Mouse (Mus musculus): Measurements from ENCODE around the gene Pif1. TPM values are rescaled to one million over a fixed set of nuclear protein-coding genes. Genes with fewer than 3 reads are reported as not detected.

The Pif1 gene
- 16.4 and 18.0 TPM in 2 replicates for polyA plus RNA-seq (2014; fragmentation: Nextera tagmentation; extraction: Ambion mirVana)

DNA sequence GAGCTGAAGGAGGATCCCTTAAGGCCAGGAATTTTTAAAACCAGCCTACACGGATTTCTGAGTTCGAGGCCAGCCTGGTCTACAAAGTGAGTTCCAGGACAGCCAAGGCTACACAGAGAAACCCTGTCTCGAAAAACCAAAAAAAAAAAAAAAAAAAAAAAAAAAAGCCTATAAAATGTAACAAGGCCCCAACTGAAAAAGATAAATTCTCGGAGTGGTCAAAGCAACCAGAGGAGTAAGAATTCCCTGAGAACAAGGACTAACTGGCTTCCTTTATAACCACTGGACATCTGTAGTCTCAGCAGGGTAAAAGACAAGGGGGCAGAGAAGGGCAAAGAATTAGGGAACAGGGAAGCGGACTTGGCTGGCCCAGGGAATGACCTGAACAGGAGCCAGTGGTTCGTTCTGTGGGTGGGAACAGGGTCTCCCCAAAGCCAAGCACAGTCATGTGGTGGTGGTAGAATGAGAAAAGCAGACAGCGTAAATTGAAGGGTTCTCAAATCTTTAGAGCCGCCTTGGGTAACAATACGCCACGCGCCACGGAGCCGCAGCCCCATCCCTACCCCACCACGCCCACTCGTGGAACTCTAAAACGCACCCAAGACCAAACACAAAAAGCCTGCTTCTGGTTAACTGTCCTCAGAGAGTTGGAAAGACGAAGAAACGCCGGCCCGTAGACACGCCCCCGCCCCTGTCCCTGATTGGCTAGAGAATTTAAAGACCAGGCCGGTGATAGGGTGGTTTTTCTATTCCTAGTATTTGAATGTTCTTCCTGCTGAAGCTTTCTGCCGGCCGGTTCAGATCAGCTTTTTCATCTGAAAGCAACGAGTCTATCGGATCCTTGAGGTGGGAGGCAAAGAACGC is at the start of gene Pif1:
Pif1 (plus strand) TSS at position 755 of the 864 bp plus-strand sequence.
- H3K4me1 ChIP-seq (replicated peaks; ENCODE audit: control insufficient read depth, insufficient read depth, low read length), result peaks cover 17% of the 10 kb centered on the region
- DNase-seq (ENCODE audit: low spot score) (peak; percentile 88), ATAC-seq (replicated peaks; ENCODE audit: low FRiP score) (peak; percentile 83)
- H3K4me2 ChIP-seq, result peak within 1 kb of the TSS; percentile 81
- peaks cover 21% of the 10 kb centered on the region for H3K36me3 ChIP-seq (ENCODE audit: control insufficient read depth, insufficient read depth, low read length)
- H3K9me3 ChIP-seq (ENCODE audit: control insufficient read depth, low read length), result no peaks in the 10 kb centered on the region
- peak within 1 kb of the TSS; percentile 83 for H3K9ac ChIP-seq (ENCODE audit: low read depth, low read length)
- H3K4me3 ChIP-seq (ENCODE audit: low read depth, low read length), result peak within 1 kb of the TSS; percentile 64
- H3K27ac ChIP-seq (ENCODE audit: low read depth, low read length), result peak within 1 kb of the TSS; percentile 51
- WGBS, result 9% methylated on average over 28 of the region's 28 CpGs
- H3K27me3 ChIP-seq (replicated peaks; ENCODE audit: control insufficient read depth, insufficient read depth, low read length), result no peaks in the 10 kb centered on the region

GRCm38 (mm10) chr9:65537901-65538630 is 48.9 kb upstream of the Pif1 start:
- H3K4me1 ChIP-seq (replicated peaks; ENCODE audit: control insufficient read depth, insufficient read depth, low read length), result peaks cover 17% of the 10 kb centered on the region
- no peaks in the 10 kb centered on the region for H3K36me3 ChIP-seq (ENCODE audit: control insufficient read depth, insufficient read depth, low read length)
- DNase-seq (ENCODE audit: low spot score) (no peak), ATAC-seq (replicated peaks; ENCODE audit: low FRiP score) (no peak)
- 84% methylated on average over 8 of the region's 8 CpGs for WGBS
- no peak overlapping the region for H3K9ac ChIP-seq (ENCODE audit: low read depth, low read length)
- H3K27ac ChIP-seq (ENCODE audit: low read depth, low read length), result no peak overlapping the region
- H3K27me3 ChIP-seq (replicated peaks; ENCODE audit: control insufficient read depth, insufficient read depth, low read length), result no peaks in the 10 kb centered on the region
- H3K9me3 ChIP-seq (ENCODE audit: control insufficient read depth, low read length), result no peaks in the 10 kb centered on the region
- no peak overlapping the region for H3K4me3 ChIP-seq (ENCODE audit: low read depth, low read length)
- no peak overlapping the region for H3K4me2 ChIP-seq

GRCm38 (mm10) chr9:65539697-65540096 is 47.3 kb upstream of the Pif1 start:
- no peaks in the 10 kb centered on the region for H3K36me3 ChIP-seq (ENCODE audit: control insufficient read depth, insufficient read depth, low read length)
- 84% methylated on average over 9 of the region's 9 CpGs for WGBS
- H3K4me2 ChIP-seq, result no peak overlapping the region
- no peak overlapping the region for H3K9ac ChIP-seq (ENCODE audit: low read depth, low read length)
- H3K4me3 ChIP-seq (ENCODE audit: low read depth, low read length), result no peak overlapping the region
- no peaks in the 10 kb centered on the region for H3K27me3 ChIP-seq (replicated peaks; ENCODE audit: control insufficient read depth, insufficient read depth, low read length)
- DNase-seq (ENCODE audit: low spot score) (no peak), ATAC-seq (replicated peaks; ENCODE audit: low FRiP score) (no peak)
- H3K27ac ChIP-seq (ENCODE audit: low read depth, low read length), result no peak overlapping the region
- peaks cover 17% of the 10 kb centered on the region for H3K4me1 ChIP-seq (replicated peaks; ENCODE audit: control insufficient read depth, insufficient read depth, low read length)
- H3K9me3 ChIP-seq (ENCODE audit: control insufficient read depth, low read length), result no peaks in the 10 kb centered on the region

DNA sequence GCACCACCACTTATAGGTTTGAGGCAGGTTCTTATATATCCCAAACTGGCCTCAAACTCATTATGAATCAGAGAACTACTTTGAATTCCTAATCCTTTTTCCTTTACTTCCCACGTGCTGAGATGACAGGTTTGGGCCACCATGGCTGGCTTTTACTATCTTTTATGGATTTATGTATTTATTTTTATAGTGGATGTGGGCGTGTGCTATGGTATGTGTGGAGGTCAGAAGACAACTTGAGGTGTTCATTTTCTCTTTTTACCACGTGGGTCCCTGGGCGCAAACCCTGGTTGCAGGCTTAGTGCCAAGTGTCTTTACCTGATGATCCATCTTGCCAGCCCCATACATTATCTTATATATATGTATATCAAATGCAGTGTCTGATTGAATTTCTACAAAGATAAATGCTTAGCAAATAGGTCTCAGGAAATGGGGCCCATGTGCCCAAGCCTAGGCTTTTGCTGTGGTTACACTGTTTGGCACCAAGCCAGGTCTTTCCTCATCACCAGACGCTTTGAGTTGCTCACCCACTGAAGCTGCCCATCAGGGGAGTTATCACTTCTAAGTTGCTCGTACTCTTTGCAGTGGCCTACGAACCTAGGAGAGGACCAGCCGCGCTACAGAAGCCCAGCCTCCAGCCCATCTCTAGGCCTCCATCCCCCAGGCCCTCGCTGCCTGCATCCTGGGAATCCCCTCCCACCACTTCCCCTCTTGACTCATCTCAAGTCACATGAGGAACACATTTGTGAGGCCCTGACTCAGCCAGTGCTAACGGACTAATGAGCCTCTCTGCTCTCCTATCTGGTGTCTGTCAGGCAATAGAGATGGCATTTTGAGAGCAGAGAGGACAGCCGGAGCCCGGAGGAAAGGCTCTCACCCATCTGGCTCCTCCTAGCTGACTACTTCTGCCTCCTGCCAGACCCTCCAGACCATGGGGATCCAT is 45.6 kb upstream of the Pif1 start:
- H3K4me1 ChIP-seq (replicated peaks; ENCODE audit: control insufficient read depth, insufficient read depth, low read length), result peaks cover 22% of the 10 kb centered on the region
- ATAC-seq (replicated peaks; ENCODE audit: low FRiP score) (peak; percentile 68), DNase-seq (ENCODE audit: low spot score) (peak; percentile 62)
- no peak overlapping the region for H3K9ac ChIP-seq (ENCODE audit: low read depth, low read length)
- H3K27ac ChIP-seq (ENCODE audit: low read depth, low read length), result peak overlapping the region; percentile 85
- H3K9me3 ChIP-seq (ENCODE audit: control insufficient read depth, low read length), result no peaks in the 10 kb centered on the region
- no peaks in the 10 kb centered on the region for H3K36me3 ChIP-seq (ENCODE audit: control insufficient read depth, insufficient read depth, low read length)
- WGBS, result 37% methylated on average over 13 of the region's 13 CpGs
- peak overlapping the region; percentile 7; the same call in 1 of the 2 replicates for H3K4me2 ChIP-seq
- H3K4me3 ChIP-seq (ENCODE audit: low read depth, low read length), result no peak overlapping the region
- H3K27me3 ChIP-seq (replicated peaks; ENCODE audit: control insufficient read depth, insufficient read depth, low read length), result no peaks in the 10 kb centered on the region

GRCm38 (mm10) chr9:65542111-65542524 is 44.8 kb upstream of the Pif1 start:
- Histone ChIP-seq H3K9ac (ENCODE audit: low read depth, low read length) (no peak overlapping the region), H3K36me3 (ENCODE audit: control insufficient read depth, insufficient read depth, low read length) (no peaks in the 10 kb centered on the region), H3K4me3 (ENCODE audit: low read depth, low read length) (no peak overlapping the region), H3K4me2 (peak overlapping the region; percentile 7; the same call in 1 of the 2 replicates), H3K27me3 (replicated peaks; ENCODE audit: control insufficient read depth, insufficient read depth, low read length) (no peaks in the 10 kb centered on the region), H3K27ac (ENCODE audit: low read depth, low read length) (peak overlapping the region; percentile 85), H3K9me3 (ENCODE audit: control insufficient read depth, low read length) (no peaks in the 10 kb centered on the region), H3K4me1 (replicated peaks; ENCODE audit: control insufficient read depth, insufficient read depth, low read length) (peaks cover 27% of the 10 kb centered on the region)
- 22% methylated on average over 7 of the region's 7 CpGs for WGBS
- peak; percentile 16; the same call in 1 of the 2 replicates for ATAC-seq (replicated peaks; ENCODE audit: low FRiP score)
- no peak for DNase-seq (ENCODE audit: low spot score)

DNA sequence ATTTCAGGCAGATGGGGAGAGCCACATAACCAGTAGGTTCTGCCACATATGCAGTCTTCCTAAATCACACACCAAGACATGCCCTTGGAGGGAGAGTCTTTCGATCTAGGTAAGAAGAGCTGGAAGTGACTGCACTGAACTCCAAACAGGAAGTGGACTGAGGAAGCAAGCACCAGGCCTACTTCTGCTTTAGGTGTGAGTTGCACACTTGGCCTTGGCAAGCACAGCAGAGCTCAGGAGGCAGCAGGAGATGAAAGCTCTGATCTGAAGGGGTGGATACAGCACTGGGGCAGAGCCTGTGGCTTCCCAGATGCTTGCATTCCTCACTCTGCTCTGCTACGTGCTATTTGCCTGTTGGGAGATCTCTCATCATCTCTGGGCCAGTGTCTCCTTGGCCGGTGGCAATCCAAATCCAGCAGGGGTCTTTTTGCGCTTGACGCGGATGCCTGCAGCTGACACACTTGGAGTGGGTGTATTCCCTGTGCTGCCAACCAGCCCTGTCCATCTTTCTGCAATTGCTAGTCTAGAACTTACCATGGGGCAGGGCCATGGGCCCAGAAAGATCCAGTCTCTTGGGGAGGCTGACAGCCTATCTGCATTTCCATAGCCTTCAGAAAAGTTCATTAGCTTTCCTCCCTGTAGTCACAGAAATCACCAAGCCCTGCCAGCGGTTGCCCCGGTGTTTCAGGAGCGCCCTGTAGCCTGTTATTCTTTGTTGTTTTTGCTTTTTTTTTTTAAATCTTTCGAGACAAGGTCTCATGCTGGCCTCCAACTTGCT is 41.1 kb upstream of the Pif1 start:
- ATAC-seq (replicated peaks; ENCODE audit: low FRiP score) (no peak), DNase-seq (ENCODE audit: low spot score) (no peak)
- no peaks in the 10 kb centered on the region for H3K9me3 ChIP-seq (ENCODE audit: control insufficient read depth, low read length)
- H3K36me3 ChIP-seq (ENCODE audit: control insufficient read depth, insufficient read depth, low read length), result no peaks in the 10 kb centered on the region
- no peak overlapping the region for H3K4me3 ChIP-seq (ENCODE audit: low read depth, low read length)
- no peak overlapping the region for H3K4me2 ChIP-seq
- peak overlapping the region; percentile 62 for H3K27ac ChIP-seq (ENCODE audit: low read depth, low read length)
- peaks cover 44% of the 10 kb centered on the region for H3K4me1 ChIP-seq (replicated peaks; ENCODE audit: control insufficient read depth, insufficient read depth, low read length)
- H3K9ac ChIP-seq (ENCODE audit: low read depth, low read length), result no peak overlapping the region
- no peaks in the 10 kb centered on the region for H3K27me3 ChIP-seq (replicated peaks; ENCODE audit: control insufficient read depth, insufficient read depth, low read length)
- 70% methylated on average over 10 of the region's 10 CpGs for WGBS

DNA sequence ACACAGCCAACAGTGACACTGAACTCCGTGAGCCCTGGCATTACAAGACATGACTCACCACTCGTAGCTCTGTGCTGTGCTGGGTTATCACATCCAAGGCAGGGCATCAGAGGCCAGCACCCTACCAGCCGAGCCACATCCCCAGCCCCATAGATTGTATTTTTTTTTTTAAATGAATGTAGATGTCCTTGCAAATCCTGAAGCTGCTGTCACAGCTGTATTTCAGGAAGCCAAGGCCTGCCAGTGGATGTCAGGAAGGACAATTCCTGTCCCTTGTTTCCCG is 40.6 kb upstream of the Pif1 start:
- ATAC-seq (replicated peaks; ENCODE audit: low FRiP score) (no peak), DNase-seq (ENCODE audit: low spot score) (no peak)
- Histone ChIP-seq H3K27me3 (replicated peaks; ENCODE audit: control insufficient read depth, insufficient read depth, low read length) (no peaks in the 10 kb centered on the region), H3K9me3 (ENCODE audit: control insufficient read depth, low read length) (no peaks in the 10 kb centered on the region), H3K4me1 (replicated peaks; ENCODE audit: control insufficient read depth, insufficient read depth, low read length) (peaks cover 47% of the 10 kb centered on the region), H3K9ac (ENCODE audit: low read depth, low read length) (no peak overlapping the region), H3K36me3 (ENCODE audit: control insufficient read depth, insufficient read depth, low read length) (no peaks in the 10 kb centered on the region), H3K4me2 (no peak overlapping the region), H3K4me3 (ENCODE audit: low read depth, low read length) (no peak overlapping the region), H3K27ac (ENCODE audit: low read depth, low read length) (peak overlapping the region; percentile 62; the same call in 1 of the 2 replicates)
- WGBS, result 39% methylated on average over 4 of the region's 4 CpGs
